Mouse (Mus musculus) neural tube, embryonic 13.5 days (tissue): ENCODE measurements around the gene Nr6a1. TPM values are rescaled to one million over a fixed set of nuclear protein-coding genes. Genes with fewer than 3 reads are reported as not detected.
A peak's percentile ranks its signal among the peaks of the same experiment; 100 is the strongest.

Source experiments
- ATAC-seq: fragments of 200-750 bp; cut with Nextera tagmentation; 2 replicates; pipeline ENCODE4 v1.8.0; 2017; ENCODE audit warnings: low read depth, mild to moderate bottlenecking, moderate TSS enrichment, moderate library complexity
- H3K27ac ChIP-seq: fragments of 300-500 bp; sonication (generic); replicated peaks from 2 replicates; pipeline ENCODE4 v1.5.1; 2015; ENCODE audit warnings: moderate library complexity, mild to moderate bottlenecking, inconsistent platforms
- H3K27me3 ChIP-seq: fragments of 300-500 bp; sonication (generic); 2 replicates; pipeline ENCODE4 v1.6.1; 2015; ENCODE audit warnings: mild to moderate bottlenecking, inconsistent platforms
- H3K36me3 ChIP-seq: fragments of 300-500 bp; sonication (generic); 2 replicates; pipeline ENCODE4 v1.6.1; 2015; ENCODE audit warnings: mild to moderate bottlenecking, inconsistent platforms
- H3K4me1 ChIP-seq: fragments of 300-500 bp; sonication (generic); replicated peaks from 2 replicates; pipeline ENCODE4 v1.6.1; 2015; ENCODE audit warnings: inconsistent platforms
- H3K4me2 ChIP-seq: fragments of 300-500 bp; sonication (generic); 2 replicates; pipeline ENCODE4 v1.6.1; 2015; ENCODE audit warnings: inconsistent platforms, mild to moderate bottlenecking, moderate library complexity
- H3K4me3 ChIP-seq: fragments of 300-500 bp; sonication (generic); 2 replicates; pipeline ENCODE4 v1.5.1; 2015; ENCODE audit warnings: mild to moderate bottlenecking, inconsistent platforms
- H3K9ac ChIP-seq: fragments of 300-500 bp; sonication (generic); 2 replicates; pipeline ENCODE4 v1.6.1; 2015; ENCODE audit warnings: moderate library complexity, mild to moderate bottlenecking, inconsistent platforms
- H3K9me3 ChIP-seq: fragments of 300-500 bp; sonication (generic); 2 replicates; pipeline ENCODE4 v1.6.1; 2016; ENCODE audit warnings: inconsistent platforms
- WGBS: fragments of 180-500 bp; shearing (Covaris S2); methylation state at CpG from one replicate; pipeline ENCODE4 v1.1.7; 2015; 5-methylcytosine and 5-hydroxymethylcytosine counted together
- polyA plus RNA-seq: library from polyadenylated mRNA; unstranded; fragments of >200 nt; fragmentation: Nextera tagmentation; extraction: Ambion mirVana; gene quantifications from 2 replicates; pipeline ENCODE4 v1.2.1, GENCODE M21; 2015

The Nr6a1 gene
- polyA plus RNA-seq, 1 experiment from 2014 or later, result 2.9 TPM

DNA sequence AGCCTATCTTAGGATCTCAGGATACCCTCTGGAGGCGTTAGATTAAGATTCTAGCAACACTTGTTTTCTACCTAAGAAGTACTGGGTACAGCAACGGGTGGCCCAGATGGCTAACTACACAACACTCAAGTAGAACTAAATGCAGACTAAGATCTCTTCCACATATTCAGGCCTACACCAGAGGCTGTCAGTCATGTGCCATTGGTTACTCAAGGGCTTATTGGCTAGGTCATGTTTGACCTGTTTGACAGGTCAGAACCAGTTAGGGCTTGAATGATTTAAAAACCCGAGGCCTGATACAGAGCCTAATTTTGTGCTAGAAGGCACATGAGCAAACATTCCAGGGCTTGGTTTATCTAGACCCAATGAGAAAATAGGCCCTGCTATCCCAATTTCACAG is 187.6 kb downstream of the Nr6a1 start:
- H3K4me3 ChIP-seq, result no peak overlapping the region
- H3K27ac ChIP-seq, result no peak overlapping the region
- H3K9ac ChIP-seq, result no peak overlapping the region
- no peaks in the 10 kb centered on the region for H3K27me3 ChIP-seq
- H3K9me3 ChIP-seq, result no peaks in the 10 kb centered on the region
- H3K36me3 ChIP-seq, result peaks cover 14% of the 10 kb centered on the region; the same call in 1 of the 2 replicates
- no peak overlapping the region for H3K4me2 ChIP-seq
- no peak for ATAC-seq
- WGBS, result 83% methylated on average over 3 of the region's 3 CpGs
- peaks cover 8% of the 10 kb centered on the region; the same call in 1 of the 2 replicates for H3K4me1 ChIP-seq

DNA sequence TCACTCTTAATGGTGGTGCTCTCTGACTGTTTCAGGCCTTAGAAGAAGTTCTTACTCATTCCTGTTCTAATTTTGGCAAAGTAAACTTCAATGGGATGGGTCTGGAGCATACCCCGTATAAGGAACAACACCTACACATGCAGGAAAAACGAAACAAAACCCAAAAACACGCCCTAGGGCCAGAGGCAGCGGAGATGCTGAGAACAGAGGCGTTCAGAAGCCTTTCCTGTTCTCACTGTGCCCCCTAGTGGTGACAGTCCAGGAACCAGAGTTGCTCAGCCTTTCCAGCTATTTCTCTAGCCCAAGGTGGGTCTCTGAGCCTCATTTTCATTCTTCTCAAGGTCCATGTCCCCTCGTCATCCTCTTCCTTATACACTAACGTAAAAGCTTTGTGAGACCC is 188.1 kb downstream of the Nr6a1 start:
- 33% methylated on average over 7 of the region's 7 CpGs for WGBS

DNA sequence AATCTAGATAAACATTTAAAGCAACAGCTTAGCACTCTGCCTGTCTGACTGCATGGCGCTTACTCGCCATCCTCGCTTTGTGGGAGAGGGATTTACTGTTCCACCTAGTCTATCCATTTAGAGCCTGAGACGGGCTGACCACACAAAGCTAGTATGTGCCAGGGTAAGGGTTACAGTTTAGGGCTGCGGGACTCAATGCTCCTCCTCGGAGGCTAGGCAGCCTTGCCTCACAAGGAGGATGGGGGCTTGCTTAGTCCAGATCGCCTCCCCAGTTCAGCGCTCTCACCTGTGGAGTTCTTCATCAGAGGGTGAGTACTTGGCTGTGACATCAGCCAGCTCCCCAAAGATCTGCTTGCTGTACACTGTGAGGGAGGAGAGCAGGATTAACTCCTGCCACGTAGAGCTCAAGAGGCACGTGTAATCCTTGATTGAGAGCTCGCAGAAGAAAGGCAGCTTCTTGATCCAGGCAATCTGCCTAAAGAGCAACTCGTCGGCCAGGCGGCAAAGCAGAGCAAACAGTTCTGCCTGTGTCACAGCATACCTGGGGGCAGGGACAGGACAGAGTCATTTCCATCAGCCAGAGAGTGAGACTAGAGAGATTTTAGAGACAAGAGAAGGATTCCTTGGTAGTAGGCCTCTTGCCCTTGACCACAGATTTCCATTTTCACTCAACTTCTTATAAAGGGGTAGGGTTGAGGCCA is 188.7 kb downstream of the Nr6a1 start:
- H3K4me1 ChIP-seq, result peaks cover 9% of the 10 kb centered on the region; the same call in 1 of the 2 replicates
- no peaks in the 10 kb centered on the region for H3K27me3 ChIP-seq
- no peak overlapping the region for H3K9ac ChIP-seq
- H3K27ac ChIP-seq, result no peak overlapping the region
- no peak overlapping the region for H3K4me3 ChIP-seq
- no peak overlapping the region for H3K4me2 ChIP-seq
- no peaks in the 10 kb centered on the region for H3K9me3 ChIP-seq
- WGBS, result 91% methylated on average over 14 of the region's 14 CpGs
- peaks cover 14% of the 10 kb centered on the region; the same call in 1 of the 2 replicates for H3K36me3 ChIP-seq
- ATAC-seq, result peak; percentile 40; the same call in 1 of the 2 replicates

More for the DNA sequence above, 188.1 kb downstream of the Nr6a1 start:
- Histone ChIP-seq H3K4me2 (no peak overlapping the region), H3K9me3 (no peaks in the 10 kb centered on the region), H3K27ac (no peak overlapping the region), H3K27me3 (no peaks in the 10 kb centered on the region), H3K9ac (no peak overlapping the region), H3K4me1 (peaks cover 9% of the 10 kb centered on the region; the same call in 1 of the 2 replicates), H3K4me3 (no peak overlapping the region), H3K36me3 (peaks cover 14% of the 10 kb centered on the region; the same call in 1 of the 2 replicates)
- peak; percentile 76; the same call in 1 of the 2 replicates for ATAC-seq

- H3K9ac ChIP-seq, result no peak overlapping the region
- H3K27ac ChIP-seq, result no peak overlapping the region
- no peaks in the 10 kb centered on the region for H3K27me3 ChIP-seq
- peaks cover 9% of the 10 kb centered on the region; the same call in 1 of the 2 replicates for H3K4me1 ChIP-seq
- H3K9me3 ChIP-seq, result no peaks in the 10 kb centered on the region
- no peak for ATAC-seq
- peaks cover 15% of the 10 kb centered on the region; the same call in 1 of the 2 replicates for H3K36me3 ChIP-seq
- H3K4me3 ChIP-seq, result no peak overlapping the region
- no peak overlapping the region for H3K4me2 ChIP-seq
These were observed 191.7 kb downstream of the Nr6a1 start for GRCm38 (mm10) chr2:38735740-38736139.

DNA sequence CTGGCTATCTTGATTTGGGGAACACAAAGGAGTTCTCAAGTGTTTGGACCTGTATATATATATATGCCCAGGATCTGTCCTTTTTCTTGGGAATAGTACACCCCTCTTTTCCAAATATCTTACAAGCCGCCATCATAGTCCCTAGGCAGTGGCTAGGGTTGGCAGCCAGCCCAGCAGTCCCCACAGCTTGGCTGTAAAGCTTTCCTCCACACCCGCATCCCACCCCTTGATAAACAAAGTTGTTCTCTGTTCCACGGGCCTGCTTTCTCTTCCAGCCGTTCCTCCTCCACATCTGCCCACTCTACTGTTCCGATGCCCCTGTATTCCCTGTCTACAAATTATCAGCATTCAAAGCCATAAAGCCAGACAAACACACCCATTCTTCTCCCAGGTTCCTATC is 192.8 kb downstream of the Nr6a1 start:
- Histone ChIP-seq H3K9me3 (no peaks in the 10 kb centered on the region), H3K4me2 (no peak overlapping the region), H3K4me1 (peaks cover 9% of the 10 kb centered on the region; the same call in 1 of the 2 replicates), H3K36me3 (peaks cover 19% of the 10 kb centered on the region; the same call in 1 of the 2 replicates), H3K4me3 (no peak overlapping the region), H3K27ac (no peak overlapping the region), H3K27me3 (no peaks in the 10 kb centered on the region), H3K9ac (no peak overlapping the region)
- 50% methylated on average over 5 of the region's 5 CpGs for WGBS
- no peak for ATAC-seq

GRCm38 (mm10) chr2:38730331-38730827 is 197.1 kb downstream of the Nr6a1 start:
- no peak for ATAC-seq
- no peaks in the 10 kb centered on the region for H3K9me3 ChIP-seq
- no peak overlapping the region for H3K9ac ChIP-seq
- H3K4me1 ChIP-seq, result peaks cover 7% of the 10 kb centered on the region; the same call in 1 of the 2 replicates
- no peaks in the 10 kb centered on the region for H3K27me3 ChIP-seq
- H3K36me3 ChIP-seq, result peaks cover 35% of the 10 kb centered on the region
- no peak overlapping the region for H3K4me3 ChIP-seq
- 87% methylated on average over 6 of the region's 6 CpGs for WGBS
- no peak overlapping the region for H3K4me2 ChIP-seq
- H3K27ac ChIP-seq, result no peak overlapping the region

DNA sequence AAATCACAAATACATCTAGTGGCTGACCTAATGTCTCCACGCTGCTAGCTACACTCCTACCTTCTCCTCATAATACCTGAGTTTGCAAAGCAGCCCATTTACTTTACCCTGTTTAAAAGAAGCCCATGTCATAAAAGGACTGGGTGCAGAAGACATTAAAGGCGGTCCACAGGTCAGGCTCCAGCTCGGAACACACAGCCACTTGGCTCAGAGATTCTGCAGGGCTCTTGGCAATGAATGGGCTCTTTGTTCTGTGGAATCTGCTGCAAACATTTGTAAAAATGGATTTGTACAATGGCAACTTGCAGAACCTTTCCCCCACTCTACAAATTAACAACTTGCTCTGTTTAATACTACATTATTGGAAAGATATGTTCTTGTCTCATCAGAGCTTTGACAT is 202.1 kb downstream of the Nr6a1 start:
- Histone ChIP-seq H3K36me3 (peaks cover 26% of the 10 kb centered on the region), H3K9me3 (no peaks in the 10 kb centered on the region), H3K4me2 (no peak overlapping the region), H3K4me3 (no peak overlapping the region), H3K4me1 (0 out of 2 replicates have a peak, but pooled peaks cover 5% of the 10 kb centered on the region), H3K27me3 (no peaks in the 10 kb centered on the region), H3K27ac (no peak overlapping the region), H3K9ac (no peak overlapping the region)
- 53% methylated on average over 3 of the region's 3 CpGs for WGBS
- ATAC-seq, result no peak

- no peak overlapping the region for H3K27ac ChIP-seq
- no peak for ATAC-seq
- 78% methylated on average over 4 of the region's 4 CpGs for WGBS
- 0 out of 2 replicates have a peak, but pooled peaks cover 5% of the 10 kb centered on the region for H3K4me1 ChIP-seq
- no peak overlapping the region for H3K9ac ChIP-seq
- no peaks in the 10 kb centered on the region for H3K9me3 ChIP-seq
- H3K4me2 ChIP-seq, result no peak overlapping the region
- no peaks in the 10 kb centered on the region for H3K27me3 ChIP-seq
- peaks cover 13% of the 10 kb centered on the region; the same call in 1 of the 2 replicates for H3K36me3 ChIP-seq
- no peak overlapping the region for H3K4me3 ChIP-seq
These were observed 204.1 kb downstream of the Nr6a1 start for GRCm38 (mm10) chr2:38723378-38723777.

- H3K27ac ChIP-seq, result no peak overlapping the region
- H3K36me3 ChIP-seq, result peaks cover 6% of the 10 kb centered on the region; the same call in 1 of the 2 replicates
- H3K9ac ChIP-seq, result no peak overlapping the region
- 0 out of 2 replicates have a peak, but pooled peaks cover 5% of the 10 kb centered on the region for H3K4me1 ChIP-seq
- no peak overlapping the region for H3K4me3 ChIP-seq
- WGBS, result 35% methylated on average over 4 of the region's 4 CpGs
- ATAC-seq, result no peak
- no peak overlapping the region for H3K4me2 ChIP-seq
- no peaks in the 10 kb centered on the region for H3K9me3 ChIP-seq
- H3K27me3 ChIP-seq, result no peaks in the 10 kb centered on the region
These were observed 205.4 kb downstream of the Nr6a1 start for GRCm38 (mm10) chr2:38722076-38722475.

- H3K4me2 ChIP-seq, result no peak overlapping the region
- no peaks in the 10 kb centered on the region for H3K27me3 ChIP-seq
- H3K4me3 ChIP-seq, result no peak overlapping the region
- 0 out of 2 replicates have a peak, but pooled peaks cover 5% of the 10 kb centered on the region for H3K4me1 ChIP-seq
- WGBS, result 46% methylated on average over 2 of the region's 2 CpGs
- H3K9me3 ChIP-seq, result no peaks in the 10 kb centered on the region
- no peak overlapping the region for H3K27ac ChIP-seq
- no peak for ATAC-seq
- H3K36me3 ChIP-seq, result no peaks in the 10 kb centered on the region
- H3K9ac ChIP-seq, result no peak overlapping the region
These were observed 206.8 kb downstream of the Nr6a1 start for GRCm38 (mm10) chr2:38720661-38721060.

- no peak overlapping the region for H3K4me3 ChIP-seq
- WGBS, result 74% methylated on average over 6 of the region's 6 CpGs
- ATAC-seq, result no peak
These were observed 208.1 kb downstream of the Nr6a1 start for GRCm38 (mm10) chr2:38719354-38719753.

GRCm38 (mm10) chr2:38718676-38719075 is 208.8 kb downstream of the Nr6a1 start:
- 75% methylated on average over 8 of the region's 8 CpGs for WGBS

More at GRCm38 (mm10) chr2:38719354-38719753, 208.1 kb downstream of the Nr6a1 start:
- Histone ChIP-seq H3K9ac (no peak overlapping the region), H3K4me1 (no peaks in the 10 kb centered on the region), H3K4me2 (no peak overlapping the region), H3K9me3 (no peaks in the 10 kb centered on the region), H3K36me3 (no peaks in the 10 kb centered on the region), H3K27me3 (peaks cover 6% of the 10 kb centered on the region), H3K27ac (no peak overlapping the region)

More at GRCm38 (mm10) chr2:38718676-38719075, 208.8 kb downstream of the Nr6a1 start:
- no peaks in the 10 kb centered on the region for H3K36me3 ChIP-seq
- peaks cover 13% of the 10 kb centered on the region for H3K27me3 ChIP-seq
- H3K4me1 ChIP-seq, result no peaks in the 10 kb centered on the region
- no peaks in the 10 kb centered on the region for H3K9me3 ChIP-seq
- ATAC-seq, result no peak
- no peak overlapping the region for H3K4me2 ChIP-seq
- H3K9ac ChIP-seq, result no peak overlapping the region
- H3K4me3 ChIP-seq, result no peak overlapping the region
- no peak overlapping the region for H3K27ac ChIP-seq
